Mouse (Mus musculus) megakaryocyte-erythroid progenitor cell, adult 5-6 weeks (primary cell): ENCODE measurements around the gene Gm5129. TPM values are rescaled to one million over a fixed set of nuclear protein-coding genes. Genes with fewer than 3 reads are reported as not detected.
"Not testable (repeated sequence)": the region's sequence is repeated elsewhere in the genome, so short reads cannot be mapped to it uniquely, and the experiment has no call there.

Experiments
- ATAC-seq: replicated peaks from 2 replicates; pipeline ENCODE4 v1.8.0; 2016; ENCODE audit warnings: mild to moderate bottlenecking, inconsistent platforms; ENCODE audit not compliant: severe bottlenecking, poor library complexity, low FRiP score, low TSS enrichment
- total RNA-seq, 2 experiments: library from RNA; stranded (forward) in 1 of 2; stranded (reverse) in 1 of 2; fragments of 200-1000, 215-1000 nt in 1 of 2; fragments of >200 nt in 1 of 2; fragmentation: Nextera tagmentation in 1 of 2; gene quantifications; 2 replicates each; pipeline ENCODE4 v1.2.3; 2014 to 2017

The Gm5129 gene
- total RNA-seq (2014; fragmentation: Nextera tagmentation): not detected in 2 replicates
- 18.6 TPM in 1 of 2 replicates, not detected in the other for total RNA-seq (2017)

- ATAC-seq: peak; percentile 91
Observed at GRCm38 (mm10) chr5:29735557-29736061, at the start of gene Gm5129, which contains the start of gene Dnajb6. TSS of gene Gm5129 (minus strand) at chr5:29735936. TSS of gene Dnajb6 (plus strand) at chr5:29735688.

DNA sequence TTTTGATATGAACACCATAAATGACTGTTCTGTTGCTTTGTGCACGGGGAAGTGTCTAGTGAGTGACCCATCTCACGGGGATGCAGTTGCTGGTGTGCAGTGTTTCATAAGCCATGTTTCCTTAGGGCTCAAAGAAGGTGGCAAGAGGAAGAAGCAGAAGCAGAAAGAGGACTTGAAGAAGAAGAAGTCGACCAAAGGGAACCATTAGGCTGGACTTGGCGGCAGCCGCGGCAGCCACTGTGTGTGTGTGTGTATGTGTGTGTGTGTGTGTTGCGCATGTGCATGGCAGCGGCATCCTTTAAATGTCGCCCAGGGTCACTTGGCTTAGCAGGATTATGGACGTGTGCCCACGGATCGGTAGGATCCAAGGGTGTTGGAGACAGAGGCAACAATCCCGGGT is 49.2 kb upstream of the Gm5129 start:
- ATAC-seq: not testable (repeated sequence)

DNA sequence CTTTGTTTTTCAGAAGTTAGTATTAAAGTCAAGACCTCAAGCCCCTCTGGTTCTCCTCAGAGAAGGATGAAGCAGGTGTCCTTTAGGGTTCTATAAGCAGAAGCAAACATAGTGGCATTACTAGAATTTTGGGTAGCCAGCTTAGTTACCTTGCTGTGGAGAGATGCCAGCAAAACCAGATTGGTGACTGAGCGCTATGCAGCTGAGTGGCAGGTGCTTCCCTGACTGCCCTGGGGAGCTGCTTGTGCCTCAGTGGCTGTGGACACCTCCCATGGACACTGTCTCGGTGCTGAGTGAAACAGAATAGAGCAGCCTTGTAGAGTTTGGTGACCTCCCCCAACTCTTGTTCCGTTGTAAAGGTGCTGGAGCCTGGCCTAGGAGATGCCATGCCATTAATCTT is 46.5 kb upstream of the Gm5129 start:
- ATAC-seq: no peak

DNA sequence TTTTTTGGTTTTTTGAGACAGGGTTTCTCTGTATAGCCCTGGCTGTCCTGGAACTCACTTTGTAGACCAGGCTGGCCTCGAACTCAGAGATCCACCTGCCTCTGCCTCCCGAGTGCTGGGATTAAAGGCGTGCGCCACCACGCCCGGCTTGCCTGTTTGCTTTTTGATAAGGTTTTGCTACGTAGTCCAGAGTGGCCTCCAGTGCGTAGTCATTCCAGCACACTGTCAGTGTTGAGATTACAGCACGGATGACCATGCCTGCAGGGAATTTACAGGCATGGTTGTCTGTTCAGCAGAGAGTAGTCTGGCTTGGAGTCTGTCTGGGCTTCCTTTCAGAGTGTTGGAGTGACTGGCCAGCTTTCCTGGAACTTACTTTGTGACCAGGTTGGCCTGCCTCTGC is 44.0 kb upstream of the Gm5129 start:
- ATAC-seq: not testable (repeated sequence)

- ATAC-seq: no peak
Observed at GRCm38 (mm10) chr5:29778029-29778428, 42.3 kb upstream of the Gm5129 start.

DNA sequence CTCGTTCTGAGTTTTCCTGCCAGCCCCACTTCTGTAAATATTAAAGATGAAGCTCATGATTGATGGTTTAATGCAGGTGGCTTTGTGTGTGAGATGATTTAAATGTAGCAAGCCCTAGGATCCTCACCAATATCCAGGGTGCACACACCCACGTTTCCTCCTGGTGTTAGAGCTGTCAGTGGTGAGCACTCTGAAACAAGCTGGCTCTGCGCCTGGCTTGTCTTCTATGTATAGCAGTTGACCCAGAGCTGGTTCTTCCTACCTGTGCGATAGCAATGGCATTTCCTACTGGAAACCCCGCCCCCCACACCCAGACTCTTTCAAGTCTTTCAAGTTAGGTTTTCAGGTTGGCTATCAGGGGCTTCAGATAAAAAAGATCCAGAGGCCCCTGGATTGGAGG is 39.7 kb upstream of the Gm5129 start:
- no peak for ATAC-seq

DNA sequence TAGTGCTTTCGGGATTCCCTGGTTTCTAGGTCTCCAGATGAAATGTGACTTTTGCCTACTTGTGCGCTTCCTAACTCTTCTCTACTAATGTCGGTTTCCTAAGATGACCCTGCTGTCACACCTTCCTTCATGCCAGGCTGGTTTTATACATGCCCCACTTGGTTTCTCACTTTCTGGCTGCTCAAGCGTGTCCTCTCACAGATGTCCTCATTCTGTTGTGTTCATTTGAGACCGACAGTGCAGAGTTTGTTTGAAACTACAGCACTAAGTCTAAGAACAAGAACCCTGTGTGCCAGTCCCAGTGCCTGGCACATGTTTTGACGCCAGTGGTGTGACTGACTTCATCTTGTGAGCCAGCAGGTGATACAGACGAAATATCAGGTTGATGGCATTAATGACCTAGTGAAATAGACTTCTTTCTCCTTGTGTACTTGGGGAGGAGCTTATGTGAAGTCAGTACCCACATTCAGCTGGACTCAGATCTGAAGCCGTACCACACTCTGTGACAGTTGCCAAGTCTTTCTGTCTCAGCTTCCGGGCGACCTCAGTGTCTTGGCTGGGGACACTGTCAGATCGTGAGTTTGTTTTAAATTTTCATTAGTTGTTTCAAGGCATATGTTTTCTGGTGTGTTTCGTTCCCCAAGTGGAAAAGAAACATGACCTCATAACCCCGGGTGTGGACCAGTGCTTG is 37.9 kb upstream of the Gm5129 start:
- ATAC-seq: no peak

- no peak for ATAC-seq
Observed at GRCm38 (mm10) chr5:29772651-29773330, 37.1 kb upstream of the Gm5129 start.

DNA sequence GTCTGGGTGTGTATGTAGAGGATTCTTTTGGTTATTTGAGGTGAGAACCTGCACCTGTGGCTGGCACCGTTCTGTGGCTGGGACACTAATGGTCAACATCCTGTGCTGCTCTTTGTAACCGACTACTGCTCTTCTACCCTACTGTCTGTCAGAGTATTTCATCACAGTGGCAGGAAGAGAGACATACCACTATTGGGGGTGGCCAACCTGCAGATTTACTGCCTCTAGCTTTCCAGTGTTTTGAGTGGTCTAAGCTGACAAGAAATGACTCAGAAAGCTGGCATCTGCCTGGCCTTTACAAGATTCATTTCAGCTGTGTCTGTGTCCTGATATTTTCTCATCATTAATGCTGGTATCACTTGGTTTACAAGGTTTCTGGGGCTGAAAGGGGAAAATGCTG is 36.3 kb upstream of the Gm5129 start:
- ATAC-seq: no peak

DNA sequence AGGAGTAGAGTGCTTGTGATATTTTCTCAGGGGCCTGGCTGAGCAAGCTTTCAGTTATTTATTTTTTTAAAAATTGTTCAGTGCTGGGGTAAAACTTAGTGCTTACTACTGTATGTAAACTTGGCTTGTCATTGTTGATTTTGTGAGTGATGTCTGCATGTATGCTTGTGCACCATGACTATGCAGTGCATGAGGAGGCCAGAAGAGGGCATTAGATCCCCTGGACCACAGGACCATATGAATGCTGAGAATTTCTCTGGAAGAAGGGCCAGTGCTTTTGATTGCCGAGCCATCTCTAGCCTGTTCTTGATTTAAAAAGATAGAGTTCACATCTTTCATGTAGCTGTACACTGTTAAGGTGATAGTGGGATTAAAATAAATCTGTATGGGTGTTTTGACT is 35.2 kb upstream of the Gm5129 start:
- no peak; the same call in 1 of the 2 replicates for ATAC-seq

GRCm38 (mm10) chr5:29759318-29759717 is 23.6 kb upstream of the Gm5129 start:
- ATAC-seq: no peak

- no peak for ATAC-seq
Observed at GRCm38 (mm10) chr5:29752894-29753293, 17.2 kb upstream of the Gm5129 start.

GRCm38 (mm10) chr5:29751306-29751705 is 15.6 kb upstream of the Gm5129 start:
- no peak for ATAC-seq

DNA sequence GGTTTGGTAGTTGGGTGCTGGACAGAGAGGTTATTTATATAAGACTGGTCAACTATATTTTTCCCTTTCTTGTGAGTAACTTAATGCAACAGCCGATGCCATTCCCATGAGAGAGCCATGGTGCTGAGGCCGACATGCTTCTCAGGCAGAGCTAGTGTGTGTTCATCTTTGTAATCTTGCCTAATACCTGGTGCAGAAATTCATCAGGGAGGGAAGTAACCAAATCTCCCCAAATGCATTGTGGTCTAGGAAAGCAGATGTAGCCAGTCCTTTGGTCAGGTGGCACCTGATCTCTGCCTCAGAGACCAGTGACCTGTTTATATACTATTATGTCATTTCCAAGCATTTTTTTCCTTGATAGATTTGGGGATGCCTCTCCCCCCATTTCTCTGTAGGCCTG is 11.9 kb upstream of the Gm5129 start:
- ATAC-seq: no peak

- ATAC-seq: no peak
Observed at GRCm38 (mm10) chr5:29741093-29741492, 5.4 kb upstream of the Gm5129 start.

- ATAC-seq: no peak
Observed at GRCm38 (mm10) chr5:29740651-29741050, 4.9 kb upstream of the Gm5129 start.

DNA sequence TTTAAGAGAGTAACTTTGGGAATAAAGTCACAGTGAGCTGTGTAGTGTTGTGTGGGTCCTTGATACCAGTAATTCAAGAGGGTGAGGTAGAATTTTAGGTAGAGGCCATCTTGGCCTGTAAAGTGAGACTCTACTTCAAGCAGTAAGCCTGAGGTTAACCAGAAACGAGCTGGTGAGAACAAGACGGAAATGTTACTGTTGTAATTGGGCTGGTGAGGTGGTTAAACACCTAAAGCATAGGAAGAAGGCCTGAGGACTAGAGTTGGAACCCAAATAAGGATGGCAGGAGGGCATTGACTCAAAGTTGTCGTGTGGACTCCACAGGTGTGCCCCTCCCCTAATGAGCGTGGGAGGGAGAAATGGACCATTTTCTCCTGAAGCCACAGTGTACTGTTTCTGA is 2.3 kb upstream of the Gm5129 start:
- no peak for ATAC-seq

- ATAC-seq: no peak
Observed at GRCm38 (mm10) chr5:29737471-29737870, 1.7 kb upstream of the Gm5129 start.

- ATAC-seq: no peak
Observed at GRCm38 (mm10) chr5:29736942-29737341, 1.2 kb upstream of the Gm5129 start.

- peak; percentile 30; the same call in 1 of the 2 replicates for ATAC-seq
Observed at GRCm38 (mm10) chr5:29736073-29736900, 551 bp upstream of the Gm5129 start.
